Mouse (Mus musculus) macrophage (primary cell): ENCODE measurements around the gene Sept9. TPM values are rescaled to one million over a fixed set of nuclear protein-coding genes. Genes with fewer than 3 reads are reported as not detected.

Source experiments
- H3K27ac ChIP-seq: fragments of 350-480 bp; formaldehyde crosslinking; 2 replicates; pipeline ENCODE4 v1.9.0; 2021
- H3K36me3 ChIP-seq: fragments of 350-480 bp; formaldehyde crosslinking; 2 replicates; pipeline ENCODE4 v1.9.0; 2021; ENCODE audit errors: inconsistent target
- H3K4me3 ChIP-seq: fragments of 350-480 bp; formaldehyde crosslinking; 2 replicates; pipeline ENCODE4 v1.9.0; 2021; ENCODE audit errors: inconsistent target
- H3K79me2 ChIP-seq: fragments of 350-480 bp; formaldehyde crosslinking; 2 replicates; pipeline ENCODE4 v1.9.0; 2021; ENCODE audit errors: inconsistent target
- WGBS: methylation state at CpG from one replicate; pipeline ENCODE4 v1.1.7; 2026; ENCODE audit warnings: inconsistent platforms; ENCODE audit not compliant: missing documents; 5-methylcytosine and 5-hydroxymethylcytosine counted together
- polyA plus RNA-seq: library from polyadenylated mRNA; stranded (reverse); fragments of 250-400 nt; gene quantifications from 3 replicates; pipeline ENCODE4 v1.2.4, GENCODE M21; 2018; ENCODE audit warnings: inconsistent platforms

Sept9 gene
- polyA plus RNA-seq, 1 experiment from 2014 or later, result 173 TPM

GRCm38 (mm10) chr11:117314026-117314425, 114.6 kb downstream of the Sept9 start:
- H3K27ac ChIP-seq, result no peak overlapping the region
- H3K36me3 ChIP-seq, result no peaks in the 10 kb centered on the region
- WGBS, result 68% methylated on average over 7 of the region's 7 CpGs
- no peak overlapping the region for H3K4me3 ChIP-seq
- no peaks in the 10 kb centered on the region for H3K79me2 ChIP-seq

- WGBS, result 96% methylated on average over 8 of the region's 8 CpGs
- no peaks in the 10 kb centered on the region for H3K79me2 ChIP-seq
- H3K36me3 ChIP-seq, result no peaks in the 10 kb centered on the region
- no peak overlapping the region for H3K27ac ChIP-seq
- H3K4me3 ChIP-seq, result no peak overlapping the region
Measured at GRCm38 (mm10) chr11:117314520-117314919, 115.1 kb downstream of the Sept9 start.

GRCm38 (mm10) chr11:117315309-117315708, 115.8 kb downstream of the Sept9 start:
- no peaks in the 10 kb centered on the region for H3K79me2 ChIP-seq
- H3K4me3 ChIP-seq, result no peak overlapping the region
- H3K36me3 ChIP-seq, result no peaks in the 10 kb centered on the region
- no peak overlapping the region for H3K27ac ChIP-seq
- WGBS, result 83% methylated on average over 8 of the region's 11 CpGs

- peak overlapping the region; percentile 73 for H3K27ac ChIP-seq
- H3K36me3 ChIP-seq, result no peaks in the 10 kb centered on the region
- 53% methylated on average over 16 of the region's 16 CpGs for WGBS
- no peak overlapping the region for H3K4me3 ChIP-seq
- H3K79me2 ChIP-seq, result no peaks in the 10 kb centered on the region
Measured at GRCm38 (mm10) chr11:117316441-117317331, 117.2 kb downstream of the Sept9 start.

- WGBS, result 25% methylated on average over 20 of the region's 20 CpGs
- H3K79me2 ChIP-seq, result no peaks in the 10 kb centered on the region
- peak overlapping the region; percentile 73 for H3K27ac ChIP-seq
- no peaks in the 10 kb centered on the region for H3K36me3 ChIP-seq
- H3K4me3 ChIP-seq, result no peak overlapping the region
Measured at GRCm38 (mm10) chr11:117317429-117318101, 118.1 kb downstream of the Sept9 start.

GRCm38 (mm10) chr11:117318202-117318601, 118.7 kb downstream of the Sept9 start:
- no peak overlapping the region for H3K4me3 ChIP-seq
- 87% methylated on average over 3 of the region's 3 CpGs for WGBS
- peak overlapping the region; percentile 73 for H3K27ac ChIP-seq
- H3K79me2 ChIP-seq, result no peaks in the 10 kb centered on the region
- H3K36me3 ChIP-seq, result no peaks in the 10 kb centered on the region

- WGBS, result 53% methylated on average over 11 of the region's 12 CpGs
- Histone ChIP-seq H3K27ac (peak overlapping the region; percentile 73; the same call in 1 of the 2 replicates), H3K79me2 (no peaks in the 10 kb centered on the region), H3K36me3 (no peaks in the 10 kb centered on the region), H3K4me3 (no peak overlapping the region)
Measured at GRCm38 (mm10) chr11:117318731-117319542, 119.5 kb downstream of the Sept9 start.

GRCm38 (mm10) chr11:117319543-117320335, 120.3 kb downstream of the Sept9 start:
- Histone ChIP-seq H3K4me3 (no peak overlapping the region), H3K36me3 (no peaks in the 10 kb centered on the region), H3K27ac (peak overlapping the region; percentile 71), H3K79me2 (no peaks in the 10 kb centered on the region)
- WGBS, result 27% methylated on average over 11 of the region's 15 CpGs

- no peaks in the 10 kb centered on the region for H3K79me2 ChIP-seq
- H3K4me3 ChIP-seq, result no peak overlapping the region
- 14% methylated on average over 3 of the region's 3 CpGs for WGBS
- peak overlapping the region; percentile 71 for H3K27ac ChIP-seq
- no peaks in the 10 kb centered on the region for H3K36me3 ChIP-seq
Measured at GRCm38 (mm10) chr11:117320482-117320881, 121.0 kb downstream of the Sept9 start.

- WGBS, result 87% methylated on average over 9 of the region's 9 CpGs
- Histone ChIP-seq H3K27ac (no peak overlapping the region), H3K36me3 (no peaks in the 10 kb centered on the region), H3K4me3 (no peak overlapping the region), H3K79me2 (peaks cover 4% of the 10 kb centered on the region; the same call in 1 of the 2 replicates)
Measured at GRCm38 (mm10) chr11:117321311-117321971, 122.0 kb downstream of the Sept9 start.

- H3K36me3 ChIP-seq, result no peaks in the 10 kb centered on the region
- no peak overlapping the region for H3K4me3 ChIP-seq
- H3K27ac ChIP-seq, result no peak overlapping the region
- WGBS, result 76% methylated on average over 3 of the region's 3 CpGs
- H3K79me2 ChIP-seq, result peaks cover 13% of the 10 kb centered on the region
Measured at GRCm38 (mm10) chr11:117322311-117322710, 122.8 kb downstream of the Sept9 start.

- H3K4me3 ChIP-seq, result no peak overlapping the region
- no peaks in the 10 kb centered on the region for H3K36me3 ChIP-seq
- H3K27ac ChIP-seq, result no peak overlapping the region
- 89% methylated on average over 15 of the region's 15 CpGs for WGBS
- H3K79me2 ChIP-seq, result peaks cover 19% of the 10 kb centered on the region
Measured at GRCm38 (mm10) chr11:117322730-117323579, 123.5 kb downstream of the Sept9 start.
